Mouse (Mus musculus): ENCODE measurements around the gene Srpk1. TPM values are rescaled to one million over a fixed set of nuclear protein-coding genes. Genes with fewer than 3 reads are reported as not detected.

Gene Srpk1
- polyA plus RNA-seq, 1 experiment from 2014 or later = 55.2 TPM

DNA sequence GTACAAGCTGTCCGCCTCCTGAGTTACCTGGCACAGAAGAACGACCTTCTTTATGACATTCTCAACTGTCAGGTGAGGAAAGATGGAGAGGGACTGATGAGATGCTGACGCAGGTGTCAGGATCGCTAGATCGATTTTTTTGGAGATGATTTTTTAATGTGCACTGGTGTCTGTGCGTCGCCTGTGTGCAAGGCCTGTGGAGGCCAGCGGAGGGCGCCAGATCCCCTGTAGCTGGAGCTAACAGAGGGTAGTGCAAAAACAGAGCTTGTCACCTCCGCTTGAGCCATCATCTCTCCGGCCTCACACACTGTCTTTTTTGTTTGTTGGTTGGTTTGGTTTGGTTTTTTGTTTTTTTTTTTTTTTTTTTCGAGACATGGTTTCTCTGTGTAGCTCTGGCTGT is 84.6 kb downstream of the Srpk1 start:
- 48% methylated on average over 12 of the region's 12 CpGs for WGBS
- H3K36me3 ChIP-seq (ENCODE audit: control insufficient read depth, insufficient read depth) = no peaks in the 10 kb centered on the region
- peak; percentile 37 for TF ChIP-seq CTCF (IDR thresholded peaks at IDR 0.05; ENCODE audit: low read depth)

More for the DNA sequence above, 84.6 kb downstream of the Srpk1 start:
- Histone ChIP-seq H3K9me3 (ENCODE audit: control insufficient read depth) (no peaks in the 10 kb centered on the region), H3K4me2 (replicated peaks; ENCODE audit: low read depth) (no peak overlapping the region), H3K27ac (ENCODE audit: low read depth, low read length) (no peak overlapping the region), H3K4me3 (ENCODE audit: low read depth, low read length) (no peak overlapping the region), H3K4me1 (replicated peaks; ENCODE audit: control insufficient read depth, insufficient read depth, low read length) (no peaks in the 10 kb centered on the region), H3K9ac (ENCODE audit: low read depth, low read length) (no peak overlapping the region), H3K27me3 (replicated peaks; ENCODE audit: control insufficient read depth, insufficient read depth, low read length) (no peaks in the 10 kb centered on the region)
- no peak for ATAC-seq

Small RNAs within 50 kb of the gene (microRNA-seq; reads per million reads assigned to microRNA genes)
- gene Mir6969 = 1.9 reads per million

Other genes with a start within 250 kb of the Srpk1 start
- gene Fkbp5, start 105.2 kb downstream of the Srpk1 start, polyA plus RNA-seq (2015; fragmentation: Nextera tagmentation; extraction: Ambion mirVana) = 9.7 and 10.1 TPM in 2 replicates
- not detected in 2 replicates for gene Armc12, start 91.9 kb downstream of the Srpk1 start, polyA plus RNA-seq (2015; fragmentation: Nextera tagmentation; extraction: Ambion mirVana)
- gene Clpsl2, start 73.3 kb downstream of the Srpk1 start, polyA plus RNA-seq (2015; fragmentation: Nextera tagmentation; extraction: Ambion mirVana) = not detected in 2 replicates
- 104 and 125 TPM in 2 replicates for gene Clps, start 61.9 kb downstream of the Srpk1 start, polyA plus RNA-seq (2015; fragmentation: Nextera tagmentation; extraction: Ambion mirVana)
- 0.90 and 1.3 TPM in 2 replicates for gene Lhfpl5, start 47.1 kb downstream of the Srpk1 start, polyA plus RNA-seq (2015; fragmentation: Nextera tagmentation; extraction: Ambion mirVana)
- gene Slc26a8, start 67.5 kb upstream of the Srpk1 start, polyA plus RNA-seq (2015; fragmentation: Nextera tagmentation; extraction: Ambion mirVana) = 0.17 and 0.40 TPM in 2 replicates
- 23.6 and 24.6 TPM in 2 replicates for gene Mapk14, start 68.6 kb upstream of the Srpk1 start, polyA plus RNA-seq (2015; fragmentation: Nextera tagmentation; extraction: Ambion mirVana)
- 1.2 and 1.5 TPM in 2 replicates for gene AC170998.1, start 103.4 kb upstream of the Srpk1 start, polyA plus RNA-seq (2015; fragmentation: Nextera tagmentation; extraction: Ambion mirVana)
- 204 and 222 TPM in 2 replicates for gene Mapk13, start 146.6 kb upstream of the Srpk1 start, polyA plus RNA-seq (2015; fragmentation: Nextera tagmentation; extraction: Ambion mirVana)
- 42.9 and 44.4 TPM in 2 replicates for gene Brpf3, start 178.4 kb upstream of the Srpk1 start, polyA plus RNA-seq (2015; fragmentation: Nextera tagmentation; extraction: Ambion mirVana)
- 0.12 and 0.20 TPM in 2 replicates for gene Pnpla1, start 235.7 kb upstream of the Srpk1 start, polyA plus RNA-seq (2015; fragmentation: Nextera tagmentation; extraction: Ambion mirVana)

Data from intestine, postnatal 0 days (tissue).